Mouse (Mus musculus) E14TG2a.4 (cell line): ENCODE data around the gene Snapc3.

ENCODE experiments used
- H3K27me3 ChIP-seq: 2 replicates; pipeline ENCODE4 v1.6.1; 2014; ENCODE audit warnings: low read length, control low read depth; ENCODE audit not compliant: insufficient read depth
- H3K36me3 ChIP-seq: 2 replicates; pipeline ENCODE4 v1.6.1; 2014; ENCODE audit warnings: low read length, control low read depth; ENCODE audit not compliant: insufficient read depth
- H3K4me1 ChIP-seq: replicated peaks from 2 replicates; pipeline ENCODE4 v1.6.1; 2014; ENCODE audit warnings: low read depth, low read length, control low read depth
- H3K4me3 ChIP-seq: replicated peaks from 2 replicates; pipeline ENCODE4 v1.5.1; 2014; ENCODE audit warnings: mild to moderate bottlenecking, low read length
- H3K9me3 ChIP-seq: 2 replicates; pipeline ENCODE4 v1.6.1; 2014; ENCODE audit warnings: low read length, control low read depth
- CTCF ChIP-seq: conservative IDR thresholded peaks from 2 replicates; pipeline ENCODE4 v1.5.1; 2014; ENCODE audit warnings: low read length
- NANOG ChIP-seq: IDR thresholded peaks from 2 replicates; pipeline ENCODE4 v1.6.1; 2014; ENCODE audit warnings: borderline replicate concordance, low read length, mixed read lengths
- POU5F1 ChIP-seq: IDR thresholded peaks from 2 replicates; pipeline ENCODE4 v1.6.1; 2014; ENCODE audit warnings: low read length, borderline replicate concordance

Snapc3 gene

GRCm38 (mm10) chr4:83390551-83390950, 27.0 kb upstream of the Snapc3 start:
- no peak overlapping the region for H3K4me3 ChIP-seq
- H3K36me3 ChIP-seq: no peaks in the 10 kb centered on the region
- TF ChIP-seq NANOG: no peak
- TF ChIP-seq POU5F1: no peak
- peaks cover 21% of the 10 kb centered on the region for H3K4me1 ChIP-seq
- 0 out of 2 replicates have a peak, but pooled peaks cover 4% of the 10 kb centered on the region for H3K9me3 ChIP-seq
- H3K27me3 ChIP-seq: no peaks in the 10 kb centered on the region

DNA sequence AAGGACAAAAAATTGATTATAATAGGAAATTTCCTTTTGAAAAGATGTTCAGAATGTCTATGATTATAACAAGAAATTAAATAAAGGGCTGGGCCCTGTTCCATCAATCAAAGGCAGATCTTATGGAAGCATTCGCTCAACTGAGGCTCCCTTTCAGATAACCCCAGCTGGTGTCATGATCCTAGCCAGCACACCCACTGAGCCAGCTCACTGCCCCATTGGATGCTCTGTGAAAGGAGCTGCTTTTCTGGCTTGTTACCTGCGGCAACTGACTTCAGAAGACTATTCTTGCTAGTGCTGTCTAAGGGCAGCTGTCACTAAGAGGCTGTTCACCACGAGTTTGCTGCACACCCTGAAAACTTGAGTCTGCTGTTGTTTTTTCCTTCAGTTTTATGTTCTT, 25.6 kb upstream of the Snapc3 start:
- Histone ChIP-seq H3K27me3 (no peaks in the 10 kb centered on the region), H3K4me3 (no peak overlapping the region), H3K36me3 (no peaks in the 10 kb centered on the region), H3K9me3 (peaks cover 17% of the 10 kb centered on the region), H3K4me1 (peaks cover 21% of the 10 kb centered on the region)
- TF ChIP-seq CTCF (no peak), POU5F1 (no peak), NANOG (no peak)

DNA sequence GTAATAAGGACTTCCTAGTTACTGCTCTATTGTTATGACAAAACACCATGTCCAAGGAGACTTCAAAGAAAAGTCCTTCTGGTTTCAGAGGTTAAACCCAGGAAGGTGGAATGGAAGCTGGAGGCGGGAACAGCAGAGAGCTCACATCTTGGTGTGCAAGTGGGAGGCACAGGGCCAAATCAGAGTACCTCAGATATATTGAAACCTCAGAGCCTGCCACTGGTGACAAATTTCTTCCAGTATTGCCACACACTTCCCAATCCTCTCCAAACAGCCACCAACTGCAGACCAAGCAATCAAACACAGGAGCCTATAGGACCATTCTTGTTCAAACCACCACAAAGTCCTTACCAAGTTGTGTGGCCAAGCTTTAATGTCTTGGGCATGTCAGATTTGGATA, 23.8 kb upstream of the Snapc3 start:
- peaks cover 31% of the 10 kb centered on the region for H3K9me3 ChIP-seq
- no peak overlapping the region for H3K4me3 ChIP-seq
- H3K4me1 ChIP-seq: peaks cover 21% of the 10 kb centered on the region
- no peaks in the 10 kb centered on the region for H3K36me3 ChIP-seq
- no peaks in the 10 kb centered on the region for H3K27me3 ChIP-seq
- no peak for TF ChIP-seq POU5F1
- TF ChIP-seq CTCF: no peak
- TF ChIP-seq NANOG: no peak

- peaks cover 57% of the 10 kb centered on the region for H3K9me3 ChIP-seq
- no peaks in the 10 kb centered on the region for H3K27me3 ChIP-seq
- no peak overlapping the region for H3K4me3 ChIP-seq
- TF ChIP-seq CTCF (no peak), POU5F1 (no peak), NANOG (no peak)
- H3K4me1 ChIP-seq: peaks cover 6% of the 10 kb centered on the region; the same call in 1 of the 2 replicates
- H3K36me3 ChIP-seq: no peaks in the 10 kb centered on the region
These were observed 21.2 kb upstream of the Snapc3 start for GRCm38 (mm10) chr4:83396346-83396745.

DNA sequence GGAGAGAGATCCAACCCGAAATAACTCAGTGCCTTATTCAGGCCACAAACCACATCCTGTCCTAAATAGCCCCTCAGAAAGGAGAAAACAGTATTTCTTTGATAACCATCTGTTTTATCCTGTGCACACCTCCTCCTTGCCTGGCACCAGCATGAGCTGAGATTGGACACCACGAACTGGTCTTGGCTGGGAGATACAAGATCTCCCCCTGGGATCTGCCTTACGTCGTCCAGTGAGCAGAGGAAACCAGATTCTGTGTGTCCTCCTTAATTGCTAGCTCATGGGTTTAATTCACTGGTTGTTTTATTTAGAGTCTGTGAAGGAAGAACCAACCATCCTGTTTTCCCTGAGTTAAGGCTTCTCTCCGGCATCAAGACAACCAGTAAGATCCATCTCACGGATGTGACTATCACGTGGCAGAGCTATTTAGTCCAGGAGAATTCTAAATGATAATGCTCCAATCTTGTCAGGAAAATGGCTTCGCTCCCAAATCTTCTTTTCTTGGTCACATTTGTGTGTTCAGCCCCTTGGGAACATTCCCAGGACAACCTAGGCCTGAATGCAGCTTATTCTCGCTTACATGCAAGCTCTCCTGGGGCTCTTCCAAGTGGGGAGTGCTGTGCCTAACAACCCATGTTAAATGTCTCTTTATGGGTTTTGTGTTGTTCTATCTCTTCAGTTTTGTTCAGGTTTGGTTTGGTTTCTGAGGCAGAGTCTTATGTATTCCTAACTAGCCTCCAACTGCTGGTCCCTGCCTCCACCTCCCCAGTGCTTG, 20.3 kb upstream of the Snapc3 start:
- TF ChIP-seq CTCF (no peak), NANOG (no peak), POU5F1 (no peak)
- Histone ChIP-seq H3K4me1 (0 out of 2 replicates have a peak, but pooled peaks cover 3% of the 10 kb centered on the region), H3K36me3 (no peaks in the 10 kb centered on the region), H3K9me3 (peaks cover 66% of the 10 kb centered on the region), H3K4me3 (no peak overlapping the region), H3K27me3 (no peaks in the 10 kb centered on the region)

GRCm38 (mm10) chr4:83398527-83398926, 19.0 kb upstream of the Snapc3 start:
- Histone ChIP-seq H3K36me3 (no peaks in the 10 kb centered on the region), H3K9me3 (peaks cover 79% of the 10 kb centered on the region), H3K4me1 (0 out of 2 replicates have a peak, but pooled peaks cover 1% of the 10 kb centered on the region), H3K27me3 (no peaks in the 10 kb centered on the region), H3K4me3 (no peak overlapping the region)
- TF ChIP-seq NANOG (no peak), CTCF (no peak), POU5F1 (no peak)

DNA sequence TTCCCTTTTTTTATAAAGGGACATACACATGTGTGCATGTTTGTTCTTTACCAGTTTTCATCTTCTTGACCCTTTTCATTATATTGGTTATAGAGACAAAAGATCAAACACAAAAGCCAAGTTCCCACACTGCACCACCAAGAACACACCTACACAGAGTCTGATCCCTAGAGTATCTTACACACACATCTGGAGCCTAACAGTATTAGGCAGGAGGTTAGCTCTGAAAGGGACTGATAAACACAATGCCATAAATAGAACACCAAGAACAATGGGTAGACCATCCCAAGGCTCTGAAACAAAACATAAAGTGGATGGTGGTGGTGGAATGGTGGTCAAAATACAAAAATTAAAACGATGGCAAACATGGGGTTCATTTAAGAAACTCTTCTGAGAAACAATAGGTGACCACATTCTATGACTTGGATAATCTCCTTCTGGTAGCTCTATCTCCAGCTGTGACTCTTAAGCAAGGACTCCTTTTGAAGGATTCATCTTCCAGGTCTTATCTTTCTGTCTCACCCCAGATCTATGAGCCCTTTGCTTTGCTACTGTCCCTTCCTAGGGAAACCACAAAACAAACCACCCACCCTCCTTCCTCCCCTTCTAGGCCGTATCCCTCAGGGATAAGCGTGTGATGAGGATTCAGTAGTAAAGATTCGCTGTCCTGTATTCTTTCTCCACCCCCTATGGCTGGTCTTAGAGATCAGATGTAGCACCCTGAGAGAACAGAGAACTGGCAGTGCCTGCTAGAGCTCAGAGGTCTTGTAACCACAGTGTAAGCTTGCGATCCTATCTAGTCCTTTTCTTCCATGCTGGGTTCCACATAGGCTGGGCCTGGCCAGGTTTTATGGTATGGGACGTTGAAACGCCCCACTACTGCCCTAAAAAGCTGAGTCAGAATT, 16.6 kb upstream of the Snapc3 start:
- no peak for TF ChIP-seq POU5F1
- TF ChIP-seq NANOG: no peak
- no peak for TF ChIP-seq CTCF
- no peak overlapping the region for H3K4me3 ChIP-seq
- no peaks in the 10 kb centered on the region for H3K27me3 ChIP-seq
- H3K36me3 ChIP-seq: no peaks in the 10 kb centered on the region
- peaks cover 97% of the 10 kb centered on the region for H3K9me3 ChIP-seq
- H3K4me1 ChIP-seq: no peaks in the 10 kb centered on the region

DNA sequence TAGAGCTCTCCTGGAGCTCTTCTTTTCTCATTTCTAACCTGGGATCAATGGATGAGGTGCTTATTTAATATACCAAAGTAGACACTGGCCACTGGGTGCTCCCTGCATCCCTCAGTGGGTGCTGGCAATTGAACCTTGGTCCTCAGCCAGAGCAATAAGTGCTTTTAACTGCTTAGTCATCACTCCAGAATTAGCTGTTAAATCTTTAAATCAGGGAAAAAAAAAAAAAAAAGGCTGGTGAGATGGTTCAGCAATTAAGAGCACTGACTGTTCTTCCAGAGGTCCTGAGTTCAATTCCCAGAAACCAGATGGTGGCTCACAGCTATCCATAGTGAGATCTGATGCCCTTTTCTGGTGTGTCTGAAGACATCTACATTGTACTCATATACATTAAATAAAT, 15.8 kb upstream of the Snapc3 start:
- Histone ChIP-seq H3K4me3 (no peak overlapping the region), H3K27me3 (no peaks in the 10 kb centered on the region), H3K9me3 (peaks cover 97% of the 10 kb centered on the region), H3K4me1 (no peaks in the 10 kb centered on the region), H3K36me3 (no peaks in the 10 kb centered on the region)
- TF ChIP-seq NANOG (no peak), CTCF (no peak), POU5F1 (no peak)

- no peaks in the 10 kb centered on the region for H3K27me3 ChIP-seq
These were observed 9.8 kb upstream of the Snapc3 start for GRCm38 (mm10) chr4:83407688-83408087.

More at GRCm38 (mm10) chr4:83407688-83408087, 9.8 kb upstream of the Snapc3 start:
- no peak overlapping the region for H3K4me3 ChIP-seq
- no peaks in the 10 kb centered on the region for H3K36me3 ChIP-seq
- TF ChIP-seq POU5F1 (no peak), NANOG (no peak), CTCF (no peak)
- no peaks in the 10 kb centered on the region for H3K4me1 ChIP-seq
- H3K9me3 ChIP-seq: peaks cover 60% of the 10 kb centered on the region
